Mouse (Mus musculus): ENCODE results near the gene Cux2.

DNA sequence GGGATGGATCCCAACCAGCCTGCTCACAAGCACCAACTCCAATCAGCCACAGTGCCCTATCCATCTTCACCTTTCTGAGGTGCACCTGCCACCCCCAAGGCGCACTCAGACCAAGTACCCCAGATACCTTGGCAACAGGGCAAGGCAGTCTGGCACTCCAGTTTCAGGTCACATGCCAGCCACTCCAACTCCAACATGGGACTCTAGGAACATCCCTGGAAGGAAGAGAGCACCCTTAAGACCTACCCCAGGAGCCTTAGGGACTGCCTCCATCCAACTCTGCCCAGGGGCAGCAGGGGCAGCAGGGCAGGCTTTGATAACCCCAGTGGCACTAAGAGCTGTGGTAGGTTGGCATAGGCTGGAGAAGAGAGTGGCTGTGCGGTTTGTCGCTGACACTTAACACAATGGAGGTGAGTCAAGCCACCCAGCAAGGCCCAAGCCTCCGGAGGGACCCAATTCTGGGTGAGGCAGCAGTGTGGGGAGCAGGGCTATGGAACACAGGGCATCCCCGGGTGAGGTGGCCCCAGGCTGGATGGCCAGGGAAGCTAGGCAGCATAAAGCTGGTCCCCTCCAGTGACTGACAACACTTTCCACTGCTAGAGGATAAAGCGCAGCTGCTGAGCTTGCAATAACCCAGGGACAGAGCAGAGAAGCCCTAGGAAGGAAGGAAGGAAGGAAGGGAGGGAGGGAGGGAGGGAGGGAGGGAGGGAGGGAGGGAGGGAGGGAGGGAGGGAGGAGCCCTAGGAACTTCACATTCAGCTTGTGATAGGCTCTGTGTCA lies 217.3 kb downstream of the Cux2 start:
- TF ChIP-seq GATA1 (IDR thresholded peaks at IDR 0.05; ENCODE audit: borderline replicate concordance, low read length) (no peak), CTCF (IDR thresholded peaks at IDR 0.05; ENCODE audit: low read depth, low read length) (no peak), POLR2AphosphoS5 (IDR thresholded peaks at IDR 0.05; ENCODE audit: insufficient replicate concordance, low read depth, low read length) (no peak)

Data from G1E (cell line).